Mouse (Mus musculus) embryo, embryonic 11 days (tissue): ENCODE results near the gene Gm10643.

Source experiments
- DNase-seq: peaks from one replicate; pipeline ENCODE4 v3.0.0-alpha.2; 2015

The Gm10643 gene

DNA sequence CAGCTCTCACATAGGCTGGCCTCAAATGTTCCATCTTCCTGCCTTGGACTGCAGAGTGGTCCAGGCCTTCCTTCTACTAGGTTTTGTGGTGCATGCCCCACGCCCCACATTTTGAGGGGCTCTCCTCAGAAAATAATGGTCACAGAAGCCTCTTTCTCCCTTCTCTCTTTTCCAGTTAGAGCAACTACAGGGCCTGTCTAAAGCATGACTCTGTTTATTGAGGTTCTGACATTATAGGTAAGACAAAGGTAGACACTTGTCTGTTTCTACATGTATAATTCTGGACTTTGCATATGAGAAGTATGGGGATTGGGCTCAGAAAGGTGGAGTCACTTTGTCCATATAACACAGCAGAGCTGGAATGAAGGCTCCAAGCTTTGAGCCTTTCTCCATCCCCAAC, at the start of gene Gm10643:
TSS of gene Gm10643 (minus strand) at position 101 of the 400 bp plus-strand sequence.
- no peak for DNase-seq

GRCm38 (mm10) chr8:84106216-84107040, 41.5 kb upstream of the Gm10643 start:
- no peak for DNase-seq

DNA sequence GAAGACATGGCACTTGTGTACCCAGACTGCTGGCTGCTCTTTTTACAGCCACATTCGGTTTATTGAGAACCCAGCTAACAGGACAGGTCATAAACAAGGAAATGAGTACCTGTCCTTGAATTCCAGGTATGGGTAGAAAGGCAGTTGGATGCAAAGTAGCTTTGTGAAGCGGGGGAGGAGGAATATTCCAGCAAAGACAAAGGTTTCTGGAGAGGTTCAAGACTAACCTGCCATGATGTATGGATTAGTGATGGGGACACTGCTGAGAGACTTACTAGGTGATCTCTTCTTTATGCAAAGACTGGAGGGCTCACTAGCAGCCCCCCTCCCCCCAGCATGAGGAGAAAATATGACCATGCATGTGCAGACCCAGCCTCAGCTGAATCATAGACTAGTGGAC, 40.7 kb upstream of the Gm10643 start:
- DNase-seq = no peak

GRCm38 (mm10) chr8:84104697-84105609, 40.0 kb upstream of the Gm10643 start, which contains the start of gene Dcaf15:
Gene Dcaf15, minus strand, starts transcription at chr8:84104768.
- peak; percentile 100 for DNase-seq

DNA sequence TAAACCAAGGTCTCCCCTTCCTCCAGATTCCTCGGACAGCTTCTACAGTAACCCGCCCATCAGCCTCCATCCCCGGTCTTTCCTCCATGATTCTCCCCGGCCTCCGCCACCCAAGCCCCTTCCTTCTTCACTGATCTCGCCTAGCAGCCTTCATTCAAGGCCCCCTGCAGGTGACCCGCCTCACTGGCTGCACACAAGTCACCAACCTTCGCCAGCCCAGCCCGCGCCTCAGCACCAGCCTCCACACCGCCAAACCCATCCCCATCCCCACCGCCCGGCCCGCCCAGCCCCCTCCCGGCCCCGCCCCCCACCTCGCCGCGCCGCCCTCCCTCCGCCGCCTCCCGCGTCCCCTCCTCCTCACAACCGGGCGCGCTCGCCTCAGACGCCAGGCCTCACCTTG, 39.3 kb upstream of the Gm10643 start:
- DNase-seq = peak; percentile 87

GRCm38 (mm10) chr8:84103601-84104000, 38.7 kb upstream of the Gm10643 start:
- DNase-seq = no peak

GRCm38 (mm10) chr8:84101476-84102270, 36.7 kb upstream of the Gm10643 start:
- DNase-seq = no peak

- no peak for DNase-seq
Measured at GRCm38 (mm10) chr8:84098376-84098775, 33.4 kb upstream of the Gm10643 start.

DNA sequence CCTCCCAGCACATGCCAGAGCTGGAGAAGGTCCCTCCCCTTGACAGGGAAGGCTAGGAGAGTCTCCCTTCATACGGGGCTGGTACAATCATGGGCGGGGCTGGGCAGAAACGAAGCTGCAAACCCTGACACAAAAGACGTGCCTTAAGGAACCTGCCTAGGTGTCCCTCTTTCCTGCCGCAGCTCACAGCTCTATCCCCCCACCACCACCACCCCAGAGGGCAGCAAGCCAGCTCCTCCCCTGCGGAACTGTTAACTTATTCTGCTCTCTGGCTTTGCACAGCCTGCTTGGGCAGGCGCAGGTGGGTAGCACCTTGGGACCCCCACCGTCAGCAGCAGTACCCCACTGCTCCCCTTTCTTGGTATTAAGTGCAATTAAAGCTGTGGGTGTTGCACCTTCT, 31.1 kb upstream of the Gm10643 start:
- no peak for DNase-seq

DNA sequence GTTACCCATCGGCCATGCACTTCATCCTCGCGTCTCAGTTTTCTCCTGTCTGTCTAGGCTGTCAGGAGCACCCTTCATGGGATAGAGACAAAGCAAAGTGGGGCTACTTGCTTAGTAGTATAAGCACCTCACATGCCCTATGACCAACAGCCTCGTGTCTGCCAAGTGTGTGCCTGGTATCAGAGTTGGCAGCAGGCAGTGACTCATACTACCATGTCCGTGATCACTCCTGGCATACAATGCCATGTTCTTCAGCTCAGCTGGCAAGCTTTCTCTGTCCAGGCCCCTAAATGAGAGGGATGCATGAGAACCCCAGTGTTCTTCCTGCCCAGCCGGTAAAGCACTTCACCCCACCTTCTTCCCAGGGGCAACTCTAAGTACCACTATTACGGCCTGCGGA, 25.6 kb upstream of the Gm10643 start:
- DNase-seq = no peak

DNA sequence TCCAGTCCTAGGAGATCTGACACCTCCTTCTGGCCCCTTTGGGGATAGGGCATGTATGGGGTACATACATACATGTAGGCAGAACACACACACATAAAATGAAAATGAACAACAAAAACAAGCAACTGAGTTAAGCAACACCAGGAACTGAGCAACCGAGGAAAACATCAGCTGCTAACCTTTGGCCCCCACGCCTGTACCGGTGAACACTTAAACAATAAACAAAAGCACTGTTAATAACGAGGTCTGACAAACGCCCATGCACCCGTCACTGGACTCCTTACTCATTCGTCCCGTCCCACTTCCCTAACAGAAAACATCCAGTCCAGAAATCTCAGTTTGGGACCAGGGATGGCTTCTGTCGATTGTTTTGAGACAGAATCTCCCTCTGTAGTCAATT, 24.3 kb upstream of the Gm10643 start:
- DNase-seq = no peak

- no peak for DNase-seq
Measured at GRCm38 (mm10) chr8:84087821-84088220, 22.9 kb upstream of the Gm10643 start.

DNA sequence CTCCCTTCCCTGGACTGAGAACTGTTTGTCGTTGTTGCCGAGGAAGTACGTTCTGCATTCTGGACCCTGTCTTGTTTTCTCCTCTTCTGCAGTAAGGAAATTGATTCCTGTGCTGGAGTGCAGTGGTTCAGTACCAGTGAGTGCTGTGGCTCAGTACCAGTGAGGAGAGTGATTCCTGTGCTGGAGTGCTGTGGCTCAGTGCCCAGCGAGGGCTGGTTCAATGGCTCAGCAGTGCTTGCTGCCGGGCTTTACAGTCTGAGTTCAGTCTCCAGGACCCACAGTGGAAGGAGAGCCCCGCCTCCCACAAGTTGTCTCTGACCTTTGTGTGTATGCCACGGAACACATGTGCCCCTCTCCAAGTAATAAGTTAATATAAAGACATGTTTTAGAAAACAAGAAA, 22.2 kb upstream of the Gm10643 start:
- DNase-seq = no peak

- DNase-seq = peak; percentile 35
Measured at GRCm38 (mm10) chr8:84084341-84085115, 19.6 kb upstream of the Gm10643 start.

DNA sequence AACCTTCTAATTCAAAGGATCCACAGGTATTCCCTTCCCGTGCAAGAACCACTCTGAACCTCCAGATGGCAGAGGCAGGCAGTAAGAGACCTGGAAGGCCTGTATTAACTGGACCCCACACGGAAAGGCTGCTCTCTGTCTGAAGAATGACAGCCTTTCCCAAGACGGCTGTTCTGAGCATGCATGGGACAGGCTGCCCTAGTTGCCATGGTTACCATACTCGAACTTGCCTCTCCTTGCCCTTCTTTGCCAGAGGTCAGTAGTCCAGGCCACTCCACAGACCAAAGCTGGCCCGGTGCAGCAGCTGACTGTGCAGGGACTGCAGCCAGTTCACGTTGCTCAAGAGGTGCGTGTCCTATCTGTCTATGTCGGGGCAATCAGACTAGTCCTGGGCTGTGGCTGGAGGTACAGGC, 18.9 kb upstream of the Gm10643 start:
- peak; percentile 67 for DNase-seq

DNA sequence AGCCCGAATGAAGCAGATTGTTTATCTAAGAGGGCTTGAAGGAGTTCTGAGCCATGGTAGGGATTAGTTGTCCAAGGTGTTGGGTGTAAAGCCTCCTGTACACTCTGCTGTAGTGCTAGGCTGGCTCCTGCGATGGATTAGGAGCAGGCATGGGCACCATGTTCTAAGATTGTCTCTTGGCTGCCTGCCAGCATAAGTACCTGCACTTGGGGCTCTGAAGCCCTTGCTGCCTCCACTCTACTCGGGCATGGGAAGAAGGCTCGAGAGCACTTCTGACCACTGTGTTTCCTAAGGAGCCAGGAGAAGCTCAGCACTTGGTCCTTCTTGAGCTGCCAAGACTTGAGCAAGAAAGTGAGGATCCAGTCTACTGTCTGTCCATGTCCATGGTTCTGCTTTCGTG, 14.3 kb upstream of the Gm10643 start:
- DNase-seq = no peak

DNA sequence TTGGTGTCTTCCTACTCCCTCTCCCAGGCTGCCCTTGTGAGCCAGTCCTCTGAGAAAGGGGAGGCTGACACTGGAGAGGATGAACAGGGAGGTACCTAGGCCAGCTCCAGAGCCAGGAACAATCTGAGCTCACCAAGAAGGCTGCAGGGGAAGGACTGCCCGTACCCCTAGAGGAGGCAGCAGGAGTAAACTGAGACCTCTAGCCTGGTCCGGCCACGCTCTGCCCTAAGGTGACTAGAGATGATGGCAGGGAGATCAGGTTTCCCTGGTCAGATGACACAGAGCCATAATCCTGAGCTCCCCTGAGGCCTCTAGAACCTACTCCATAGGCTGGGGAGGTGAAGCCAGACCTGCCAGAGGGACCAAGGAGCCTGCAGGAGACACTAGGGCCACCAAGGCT, 11.9 kb upstream of the Gm10643 start:
- no peak for DNase-seq

- no peak for DNase-seq
Measured at GRCm38 (mm10) chr8:84076412-84076811, 11.5 kb upstream of the Gm10643 start.

- no peak for DNase-seq
Measured at GRCm38 (mm10) chr8:84073230-84073976, 8.5 kb upstream of the Gm10643 start.

DNA sequence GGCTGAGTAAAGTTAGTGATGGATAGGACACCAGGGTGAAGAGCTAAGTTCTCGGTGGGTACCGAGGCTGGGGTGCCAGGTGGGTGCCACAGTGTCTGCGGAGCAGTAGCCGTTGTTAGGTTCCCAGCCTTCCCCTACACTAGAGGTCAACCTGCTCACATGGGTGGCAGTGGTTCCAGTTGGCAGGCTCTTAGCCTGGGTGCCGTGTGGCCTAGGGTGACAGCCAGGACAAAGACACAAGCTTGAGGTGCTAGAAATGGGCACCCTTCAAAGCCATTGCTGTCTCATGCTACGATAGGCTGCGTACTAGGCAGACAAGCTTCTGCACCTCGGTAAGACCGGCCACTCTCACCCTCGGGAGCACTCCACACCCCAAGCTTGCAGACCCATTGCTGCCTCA, 7.4 kb upstream of the Gm10643 start:
- no peak for DNase-seq

- DNase-seq = no peak
Measured at GRCm38 (mm10) chr8:84071921-84072320, 7.0 kb upstream of the Gm10643 start.
